Mouse (Mus musculus) C3H10T1/2 (cell line): ENCODE measurements around the gene Olfr139. TPM values are rescaled to one million over a fixed set of nuclear protein-coding genes. Genes with fewer than 3 reads are reported as not detected.

Source experiments
- polyA plus RNA-seq, 2 experiments: library from polyadenylated mRNA; unstranded; fragments of >200 nt; fragmentation: generic; extraction: Trizol; gene quantifications; one replicate each; pipeline ENCODE4 v1.2.1; 2012; ENCODE audit warnings: missing spikeins in 2 of 2

Gene Olfr139
- not detected for polyA plus RNA-seq

DNA sequence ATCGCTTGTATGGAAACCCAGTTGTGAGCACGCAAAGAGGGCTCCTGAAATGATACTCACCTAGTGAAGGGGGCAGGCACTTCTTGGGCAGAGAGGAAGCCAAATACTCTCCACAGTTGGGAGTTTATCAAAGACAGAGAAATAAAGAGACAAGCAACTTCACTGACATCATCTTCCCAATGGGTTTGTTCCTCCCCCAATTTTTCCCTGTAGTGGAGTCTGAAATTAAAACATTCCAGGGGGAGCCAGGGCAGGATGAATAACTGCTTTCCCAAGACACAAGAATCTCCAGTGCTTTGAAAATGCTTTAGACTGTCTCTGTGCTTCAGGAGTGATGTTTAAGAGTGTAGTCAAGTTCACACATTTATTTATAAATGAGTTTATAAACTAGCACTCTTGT, at the start of gene Olfr139, which contains the start of gene Olfr399:
TSS of gene Olfr139 (minus strand) at position 101 of the 400 bp plus-strand sequence.
TSS of gene Olfr399 (minus strand) at position 165 of the 400 bp plus-strand sequence.

DNA sequence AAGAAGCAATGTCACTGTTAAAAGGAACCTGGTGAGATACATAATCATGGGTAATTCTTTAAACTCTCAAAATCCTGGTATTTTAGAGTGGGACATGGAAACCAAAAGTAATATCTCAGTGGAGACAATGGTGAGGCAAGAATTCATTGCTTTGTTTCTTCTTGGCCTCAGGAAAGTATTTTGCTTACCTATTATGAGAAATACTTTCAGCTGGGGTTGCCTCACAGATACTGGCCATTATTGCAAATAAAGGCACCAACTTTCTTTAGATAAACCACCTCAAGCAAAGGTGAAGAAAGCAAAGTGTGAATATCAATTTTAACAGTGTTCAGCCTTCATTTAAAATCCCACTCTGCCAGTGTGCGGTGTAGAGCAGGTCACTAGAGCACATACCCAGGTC, 13.3 kb upstream of the Olfr139 start, which contains the start of gene Zfp616:
TSS of gene Zfp616 (plus strand) at position 301 of the 400 bp plus-strand sequence.

Other genes with a start within 250 kb of the Olfr139 start
- gene Olfr392, start 239.5 kb downstream of the Olfr139 start, polyA plus RNA-seq, result not detected
- not detected for gene Olfr393, start 205.1 kb downstream of the Olfr139 start, polyA plus RNA-seq
- not detected for gene Olfr394, start 165.8 kb downstream of the Olfr139 start, polyA plus RNA-seq
- gene Olfr395, start 147.3 kb downstream of the Olfr139 start, polyA plus RNA-seq, result not detected
- not detected for gene Olfr23, start 119.9 kb downstream of the Olfr139 start, polyA plus RNA-seq
- not detected for gene Olfr397, start 95.7 kb downstream of the Olfr139 start, polyA plus RNA-seq
- gene Olfr398, start 66.1 kb downstream of the Olfr139 start, polyA plus RNA-seq, result not detected
- not detected for gene Olfr399, start 64 bp upstream of the Olfr139 start, polyA plus RNA-seq
- not detected for gene Zfp616, start 13.4 kb upstream of the Olfr139 start, polyA plus RNA-seq
- gene Olfr401, start 57.2 kb upstream of the Olfr139 start, polyA plus RNA-seq, result not detected
- gene Olfr402, start 97.0 kb upstream of the Olfr139 start, polyA plus RNA-seq, result not detected
- gene Olfr403, start 129.7 kb upstream of the Olfr139 start, polyA plus RNA-seq, result not detected
- gene Olfr43, start 154.8 kb upstream of the Olfr139 start, polyA plus RNA-seq, result not detected
- not detected for gene Olfr406, start 203.3 kb upstream of the Olfr139 start, polyA plus RNA-seq
- not detected for gene Olfr59, start 227.2 kb upstream of the Olfr139 start, polyA plus RNA-seq